Mouse (Mus musculus) induced T-regulatory cell, adult 2 months (primary cell): Measurements from ENCODE around the gene Pgghg.
A peak's percentile ranks its signal among the peaks of the same experiment; 100 is the strongest.

Experiments used
- DNase-seq: peaks from one replicate; pipeline ENCODE4 v3.0.0-alpha.2; 2012; ENCODE audit warnings: low read depth

The Pgghg gene

DNA sequence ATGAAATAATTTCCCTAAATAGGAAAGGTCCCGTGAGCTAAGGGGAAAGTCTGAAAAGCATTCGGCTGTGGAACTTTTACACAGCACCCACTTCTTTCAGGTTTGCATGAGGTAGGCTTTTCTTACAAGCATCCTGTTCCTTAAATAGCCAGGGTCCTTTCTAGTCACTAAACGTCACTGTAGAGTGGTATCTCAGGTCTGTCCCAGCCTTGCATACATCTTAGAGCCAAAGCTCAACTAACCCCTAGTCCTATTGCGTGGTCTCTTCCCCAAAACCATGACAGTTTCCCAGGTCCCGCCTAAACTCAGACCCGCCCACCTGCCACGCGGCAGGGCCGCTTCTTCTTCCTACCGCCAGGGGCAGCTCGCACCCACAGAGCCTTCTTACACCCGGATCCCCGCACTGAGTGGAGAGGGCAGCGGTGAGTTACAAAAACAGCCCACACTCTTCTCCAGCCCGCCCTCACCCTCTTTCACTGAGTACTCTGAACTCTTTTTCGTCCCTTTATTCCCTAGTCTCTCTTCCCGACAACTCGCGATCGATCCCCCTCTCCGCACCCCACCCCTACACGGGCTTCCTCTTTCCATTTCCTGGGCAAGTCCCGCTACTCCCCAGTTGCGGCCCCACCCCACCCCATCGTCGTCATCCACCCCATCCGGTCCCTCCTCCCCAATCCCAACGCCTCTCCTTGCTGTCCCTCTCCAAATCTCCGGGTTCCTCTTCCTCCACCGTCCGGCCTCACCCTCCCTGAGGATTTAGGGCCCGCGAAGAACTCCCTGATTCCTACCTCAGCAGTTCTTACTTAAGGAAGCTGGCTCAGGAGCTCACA lies at the start of gene Pgghg:
Gene Pgghg, plus strand, starts transcription at position 170 of the 830 bp plus-strand sequence.
- peak; percentile 93 for DNase-seq

DNA sequence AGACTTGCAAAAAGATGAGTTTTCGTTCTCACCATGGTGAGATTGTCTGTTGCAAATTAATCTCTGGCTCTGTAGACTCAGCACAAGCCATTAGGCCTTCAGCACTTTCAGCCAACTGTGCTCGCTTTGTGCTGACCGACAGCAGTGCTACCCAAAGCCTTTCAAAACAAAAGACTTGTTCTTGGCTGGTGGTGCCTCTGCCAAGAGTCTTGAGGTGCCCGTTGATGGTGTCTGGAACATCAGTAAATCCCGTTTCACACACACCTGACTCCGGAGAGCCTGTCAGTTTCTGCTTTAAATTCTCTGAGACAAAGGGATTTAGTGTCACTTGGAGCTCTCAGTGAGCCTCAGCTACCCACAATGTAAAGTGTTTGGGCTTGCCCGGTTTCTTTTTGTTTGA lies 47.2 kb upstream of the Pgghg start:
- DNase-seq = no peak

DNA sequence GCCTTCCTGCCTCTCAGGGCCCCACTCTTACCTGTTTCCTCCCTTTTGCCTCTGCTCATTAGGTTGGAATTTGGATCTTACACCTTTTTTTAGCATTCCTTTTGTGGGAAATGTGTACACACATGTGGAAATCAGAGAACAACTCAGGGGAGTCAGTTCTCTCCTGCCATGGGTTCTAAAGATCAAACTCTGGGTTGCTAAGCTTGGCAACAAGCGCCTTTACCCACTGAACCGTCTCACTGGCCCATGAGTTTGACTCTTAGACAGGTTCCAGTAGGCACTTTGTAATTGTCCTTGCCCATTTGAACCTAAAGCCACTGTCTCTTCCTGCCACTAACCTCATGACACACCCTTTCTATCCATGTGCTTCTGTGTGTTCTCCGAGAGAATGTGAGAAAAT lies 46.6 kb upstream of the Pgghg start:
- no peak for DNase-seq

DNA sequence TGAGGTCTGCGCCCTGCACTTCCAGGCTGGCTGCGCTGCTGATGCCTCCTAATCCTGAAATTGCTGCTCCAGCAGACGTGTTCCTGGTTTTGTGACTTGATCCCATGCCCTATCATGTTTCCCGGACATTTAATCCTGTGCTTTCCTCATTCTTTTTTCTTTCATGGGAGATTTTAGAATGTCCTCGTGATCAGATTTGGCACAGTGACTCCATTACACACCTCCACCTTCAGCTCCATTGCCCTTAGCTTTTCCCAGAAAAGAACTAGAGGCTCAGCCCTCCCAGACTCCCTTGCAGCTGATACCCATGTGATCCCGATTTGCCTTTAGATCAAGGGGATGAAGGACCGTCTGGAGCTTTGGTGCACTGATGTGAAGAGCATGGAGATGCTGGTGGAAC lies 43.3 kb upstream of the Pgghg start:
- DNase-seq = no peak

DNA sequence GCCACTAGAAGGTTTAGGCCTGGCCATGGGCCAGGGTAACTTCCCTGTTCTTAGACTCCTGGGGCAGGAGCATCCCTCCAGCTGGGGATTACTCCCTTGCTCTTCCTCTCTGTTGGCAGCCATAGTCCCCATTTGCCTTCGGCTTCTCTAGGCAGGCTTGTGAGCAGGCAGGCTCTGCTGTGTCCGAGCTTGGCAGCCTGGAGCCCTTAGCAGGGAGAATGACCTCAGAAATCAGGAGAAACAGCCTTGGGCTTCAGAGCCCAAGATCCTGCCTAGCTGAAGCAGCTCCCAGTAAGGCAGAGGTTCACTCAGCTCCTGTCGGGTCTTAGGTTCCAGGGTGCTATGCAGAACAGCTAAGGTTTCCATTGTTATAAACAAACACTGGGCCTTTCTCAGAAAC lies 42.1 kb upstream of the Pgghg start:
- no peak for DNase-seq

DNA sequence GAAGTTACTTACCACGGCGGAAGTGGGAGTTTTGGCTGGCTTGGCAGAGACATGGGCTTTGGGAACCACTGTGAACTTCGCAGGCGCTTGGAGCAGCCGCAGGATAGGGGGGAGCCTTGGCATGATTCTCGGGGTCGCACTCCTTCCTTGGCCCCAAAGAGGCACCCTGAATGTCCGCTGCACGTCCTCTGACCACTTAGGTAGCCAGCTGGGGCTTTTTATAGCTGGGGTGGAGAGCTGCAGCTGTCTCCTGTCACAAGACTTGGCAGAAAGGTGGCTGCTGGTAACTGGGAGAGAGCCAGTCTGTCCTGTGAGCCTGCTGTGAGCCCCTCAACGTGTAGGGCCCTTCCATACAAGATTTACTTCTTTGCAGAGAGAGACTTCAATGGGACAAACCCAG lies 41.0 kb upstream of the Pgghg start, which contains the start of gene Cox8b:
Gene Cox8b, minus strand, starts transcription at position 227 of the 400 bp plus-strand sequence.
- no peak for DNase-seq

DNA sequence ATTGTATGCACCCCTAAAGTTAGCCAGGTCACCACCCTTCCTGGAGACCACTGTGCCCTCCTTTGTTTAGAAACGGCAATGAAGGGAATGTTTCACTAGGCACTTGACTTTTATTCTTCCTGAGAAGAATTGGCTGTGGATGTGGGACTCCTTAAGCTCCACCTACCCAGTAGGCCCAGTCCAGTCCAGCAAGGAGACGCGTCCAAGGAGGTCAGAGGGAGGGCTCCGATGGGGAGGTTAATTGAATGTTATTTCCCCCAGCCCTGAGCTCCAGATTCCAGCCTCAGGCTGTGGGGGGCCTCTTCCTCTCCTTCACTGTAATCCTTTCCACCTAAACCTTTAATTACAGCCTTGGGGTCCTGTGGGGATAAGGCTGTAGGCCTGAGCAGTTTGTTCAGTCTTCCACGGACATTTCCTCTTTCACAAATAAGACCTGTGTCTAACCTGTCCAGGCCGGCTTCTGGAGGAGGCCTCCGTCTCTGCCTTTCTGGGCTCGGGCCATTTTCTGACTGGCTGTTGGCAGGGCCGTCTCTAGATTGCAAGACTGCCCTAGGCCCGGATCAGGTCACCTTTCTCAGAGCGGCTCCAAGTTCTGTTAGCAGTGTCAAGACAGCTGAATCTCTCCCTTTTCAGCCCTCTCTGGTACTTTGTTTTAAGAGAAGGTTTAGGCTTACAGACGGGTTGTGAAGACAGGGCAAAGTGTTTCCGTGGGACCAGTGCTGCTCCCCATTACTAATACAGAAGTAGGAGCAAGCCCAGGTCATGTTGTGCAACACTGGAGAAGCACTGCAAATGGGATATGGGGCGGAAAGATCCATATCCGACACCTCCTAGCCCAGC lies 38.9 kb upstream of the Pgghg start:
- no peak for DNase-seq

DNA sequence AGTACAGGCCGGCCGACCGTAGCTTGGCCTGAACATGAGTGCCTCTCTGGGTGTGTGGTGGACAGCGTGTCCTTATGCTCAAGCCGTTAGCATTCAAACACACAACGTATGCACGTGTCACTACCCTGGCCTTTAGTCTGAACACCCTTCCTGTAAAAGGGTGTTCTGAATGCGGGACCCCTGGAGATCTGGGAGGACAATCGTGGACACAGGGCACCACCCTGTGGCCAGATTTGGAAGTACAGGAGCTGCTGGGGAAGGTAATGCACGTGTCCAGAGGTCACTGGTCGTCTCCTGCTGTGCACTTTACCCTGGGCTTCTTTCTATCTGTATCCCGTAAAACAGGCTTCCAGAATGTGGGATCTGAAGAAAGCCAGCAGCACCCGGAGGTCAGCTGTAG lies 38.0 kb upstream of the Pgghg start:
- DNase-seq = peak; percentile 80

DNA sequence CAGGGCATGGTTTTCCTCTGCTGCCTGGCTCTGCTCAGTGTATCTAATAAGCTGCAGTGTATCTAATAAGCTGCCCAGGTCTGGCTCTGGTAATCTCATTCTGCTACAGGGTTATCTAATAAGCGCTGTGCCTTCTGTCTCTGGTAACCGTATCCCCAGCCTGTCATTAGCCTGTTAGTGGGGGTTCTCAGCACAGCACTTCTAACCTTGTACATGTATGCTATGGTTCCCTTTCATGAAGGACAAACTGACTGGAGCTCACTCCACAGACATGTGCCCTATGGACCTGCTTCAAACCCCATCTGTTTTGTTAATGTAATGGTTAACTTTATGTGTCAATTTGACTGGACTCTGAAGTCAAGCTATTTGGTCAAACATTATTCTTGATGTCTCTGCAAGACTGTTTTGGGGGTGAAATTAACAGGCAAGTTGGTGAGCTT lies 35.5 kb upstream of the Pgghg start:
- DNase-seq = no peak

DNA sequence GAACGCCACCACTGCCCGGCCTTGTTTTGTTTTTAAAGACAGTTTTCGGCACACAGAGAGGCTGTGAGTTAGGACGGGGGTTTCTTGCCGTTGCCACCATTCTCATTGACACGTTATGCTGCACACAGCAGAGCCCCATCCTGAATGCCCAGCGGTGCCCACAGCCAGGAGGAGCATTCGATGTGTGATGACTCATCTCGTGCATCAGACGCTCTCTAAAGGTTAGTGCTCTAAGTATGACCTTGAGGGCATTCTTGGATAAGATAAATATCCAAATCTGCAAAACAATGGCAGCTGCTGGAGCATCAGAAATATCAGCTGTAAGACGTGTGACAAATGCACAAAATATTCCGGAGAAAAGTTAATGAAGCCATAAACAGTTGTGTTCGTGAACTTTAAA lies 34.1 kb upstream of the Pgghg start:
- DNase-seq = no peak

DNA sequence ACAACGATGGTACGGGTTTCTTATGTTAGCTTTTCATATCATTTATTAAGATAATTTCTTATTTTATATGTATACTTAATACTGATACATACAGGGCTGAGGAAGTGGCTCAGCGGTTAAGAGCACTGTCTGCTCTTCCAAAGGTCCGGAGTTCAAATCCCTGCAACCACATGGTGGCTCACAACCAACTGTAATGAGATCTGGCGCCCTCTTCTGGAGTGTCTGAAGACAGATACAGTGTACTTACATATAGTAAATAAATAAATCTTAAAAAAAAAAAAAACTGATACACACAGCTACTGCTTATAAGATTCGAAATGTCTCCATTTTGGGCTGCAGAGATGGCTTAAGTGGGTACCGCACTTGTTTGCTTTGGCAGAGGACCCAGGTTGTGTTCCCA lies 33.5 kb upstream of the Pgghg start:
- DNase-seq = peak; percentile 41

DNA sequence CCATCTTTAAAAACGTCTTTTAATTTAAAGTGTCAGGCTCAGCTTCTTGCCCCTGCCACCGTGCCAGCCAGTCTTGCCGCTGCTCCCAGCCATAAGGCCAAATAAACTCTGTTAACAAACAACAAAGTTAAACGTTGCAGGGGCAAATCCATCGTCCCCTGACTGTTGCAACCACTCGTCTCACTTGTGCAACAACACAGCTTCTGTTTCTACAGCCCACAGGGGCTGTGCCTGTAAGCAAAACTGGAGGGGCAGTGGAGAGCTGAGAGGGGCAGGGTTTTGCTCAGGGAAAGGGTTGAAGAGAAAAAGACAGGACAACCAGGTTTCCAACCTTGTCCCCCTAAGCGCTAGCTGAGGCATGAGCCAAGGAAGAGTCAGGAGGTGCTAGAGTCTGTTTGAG lies 33.0 kb upstream of the Pgghg start:
- DNase-seq = no peak

DNA sequence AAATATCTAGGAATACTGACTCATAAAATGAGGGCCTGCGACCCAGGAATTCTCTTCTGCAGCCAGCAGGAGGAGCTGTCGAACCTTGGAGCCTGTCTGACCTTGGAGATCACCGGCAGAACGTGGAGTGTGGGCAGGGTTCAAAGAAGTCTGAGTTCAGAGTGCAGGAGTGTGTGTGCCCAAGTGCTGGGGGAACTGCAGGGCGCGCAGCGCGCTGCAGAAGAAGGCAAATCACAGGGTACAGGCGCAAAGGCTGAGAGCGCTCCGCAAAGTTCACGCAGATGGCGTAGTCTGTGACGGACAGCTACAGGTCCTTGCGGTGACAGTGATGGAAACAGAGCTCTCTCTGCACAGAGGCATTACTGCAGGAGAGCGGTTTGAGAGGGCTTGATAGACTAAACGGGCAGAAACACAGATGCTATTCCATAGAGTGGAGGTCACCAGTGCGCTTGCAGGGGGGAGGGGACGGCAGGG lies 32.5 kb upstream of the Pgghg start:
- DNase-seq = peak; percentile 87

DNA sequence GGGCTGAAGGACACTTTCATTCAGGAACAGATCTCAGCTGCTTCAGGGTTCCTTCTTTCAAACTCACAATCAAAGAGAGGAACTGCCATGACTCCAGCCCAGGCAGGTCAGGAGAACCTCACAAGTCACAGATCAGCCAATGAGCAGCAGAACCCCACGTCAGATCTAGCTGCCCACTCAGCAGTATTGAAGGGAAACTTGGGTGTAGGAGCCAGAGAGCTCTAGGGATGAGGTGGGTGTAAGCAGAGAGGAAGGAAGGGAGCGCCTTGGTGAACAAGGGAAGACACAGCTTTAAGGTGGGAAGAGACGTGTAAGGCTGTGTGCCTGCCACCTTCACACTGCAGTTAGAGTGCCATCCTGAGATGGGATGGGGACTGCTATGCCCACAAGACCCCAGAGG lies 28.9 kb upstream of the Pgghg start:
- no peak for DNase-seq

DNA sequence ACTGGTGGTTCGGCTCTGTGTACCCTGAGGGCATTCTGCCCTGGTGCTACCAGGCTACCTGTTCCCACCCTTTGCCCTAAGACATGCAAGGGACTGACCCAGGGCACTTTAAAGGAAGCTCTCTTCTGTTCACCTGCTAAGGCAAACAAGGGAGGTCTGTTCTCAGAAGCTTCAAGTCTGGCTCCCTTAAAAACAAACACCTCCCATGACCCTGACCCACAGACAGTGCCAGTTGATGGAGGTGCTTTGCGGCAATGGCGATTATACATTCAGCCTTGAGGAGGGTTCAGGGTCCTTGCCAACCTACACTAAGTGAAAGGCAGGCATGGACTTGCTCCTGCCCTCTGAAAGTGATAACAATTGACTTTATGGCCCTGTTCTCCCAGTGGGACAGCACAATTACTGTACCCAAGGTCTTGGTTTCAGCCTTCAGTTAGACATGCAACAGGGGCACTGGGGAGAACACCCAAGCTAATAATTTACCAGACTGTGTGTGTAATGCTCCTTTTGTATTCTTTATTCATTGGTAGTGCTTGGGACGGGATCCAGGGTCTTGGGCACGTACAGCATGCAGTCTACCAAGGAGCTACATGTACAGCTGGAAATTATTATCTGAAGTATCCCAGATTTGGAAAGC lies 28.2 kb upstream of the Pgghg start:
- no peak for DNase-seq

DNA sequence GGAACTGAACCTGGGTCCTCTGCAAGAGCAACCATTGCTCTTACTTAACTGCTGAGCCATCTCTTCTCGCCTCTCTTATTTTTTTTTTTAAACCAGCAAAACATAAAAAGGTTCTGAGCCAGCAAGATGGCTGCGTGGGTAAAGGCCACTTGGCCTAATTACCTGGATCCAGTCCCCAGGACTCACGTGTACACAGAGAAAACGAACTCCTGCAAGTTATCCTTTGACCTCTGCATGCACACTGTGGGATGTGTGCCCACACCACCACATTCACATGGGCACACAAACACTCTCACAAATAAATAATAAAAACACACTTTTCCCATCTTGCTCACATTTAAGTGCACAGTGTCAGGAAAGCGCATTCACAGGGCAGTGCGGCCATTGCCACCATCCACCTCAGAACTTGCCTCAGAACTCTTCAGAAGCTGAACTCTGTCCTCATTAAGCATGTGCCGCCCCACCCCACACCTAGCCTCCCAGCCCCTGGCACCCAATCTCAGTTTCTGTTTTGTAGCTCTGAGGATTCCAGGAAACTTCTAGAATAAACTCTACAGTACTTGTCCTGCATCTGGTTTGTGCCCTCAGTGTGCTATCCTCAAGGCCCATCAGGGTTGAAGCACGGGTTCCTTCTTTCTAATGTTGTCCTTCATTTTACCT lies 27.0 kb upstream of the Pgghg start:
- no peak for DNase-seq

DNA sequence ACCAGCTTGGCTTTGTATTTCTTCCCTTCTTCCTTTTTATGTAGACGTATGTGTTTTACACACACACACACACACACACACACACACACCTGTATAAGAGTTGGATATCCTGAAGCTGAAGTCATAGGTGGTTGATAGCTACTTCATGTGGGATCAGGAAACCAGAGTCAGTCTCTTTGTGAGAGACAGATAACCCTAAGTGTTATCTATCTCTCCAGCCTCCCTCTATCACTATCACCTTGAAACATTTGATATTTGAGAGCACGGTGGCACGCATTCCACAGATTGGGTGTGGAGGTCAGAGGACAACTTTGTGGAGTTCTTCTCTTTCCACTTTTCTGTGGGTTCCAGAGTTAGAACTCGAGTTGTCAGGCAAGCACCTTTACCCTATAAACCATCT lies 21.3 kb upstream of the Pgghg start:
- DNase-seq = no peak

DNA sequence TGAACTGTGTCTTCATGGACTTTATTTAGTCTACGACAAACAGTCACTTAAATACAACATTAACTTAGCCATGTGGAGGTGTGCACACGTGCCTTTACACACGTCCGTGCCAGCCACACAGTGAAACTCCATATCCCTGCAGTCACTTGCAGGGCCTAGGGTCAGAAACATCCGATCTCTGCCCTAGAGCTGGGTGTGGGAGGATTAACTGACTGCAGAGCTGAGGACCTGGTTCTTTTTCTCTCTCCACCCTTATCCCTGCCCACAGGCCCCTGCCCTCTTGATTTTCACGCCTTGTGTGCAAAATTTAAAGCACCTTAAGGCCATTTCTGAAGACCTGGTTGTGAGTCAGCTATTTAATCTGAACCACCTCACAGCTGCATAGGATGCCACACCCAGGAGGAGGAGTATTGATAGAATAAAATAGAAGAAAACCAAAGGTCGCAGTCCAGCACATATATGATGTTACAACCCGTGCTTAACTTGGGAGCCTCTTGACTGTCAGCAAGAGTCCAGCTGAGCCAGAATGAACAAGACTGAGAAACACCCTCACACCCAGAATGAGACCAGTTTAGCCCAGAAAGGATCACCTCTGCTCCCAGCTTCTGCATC lies 20.7 kb upstream of the Pgghg start, which contains the start of gene Nlrp6:
Gene Nlrp6, plus strand, starts transcription at position 485 of the 612 bp plus-strand sequence.
- DNase-seq = no peak

DNA sequence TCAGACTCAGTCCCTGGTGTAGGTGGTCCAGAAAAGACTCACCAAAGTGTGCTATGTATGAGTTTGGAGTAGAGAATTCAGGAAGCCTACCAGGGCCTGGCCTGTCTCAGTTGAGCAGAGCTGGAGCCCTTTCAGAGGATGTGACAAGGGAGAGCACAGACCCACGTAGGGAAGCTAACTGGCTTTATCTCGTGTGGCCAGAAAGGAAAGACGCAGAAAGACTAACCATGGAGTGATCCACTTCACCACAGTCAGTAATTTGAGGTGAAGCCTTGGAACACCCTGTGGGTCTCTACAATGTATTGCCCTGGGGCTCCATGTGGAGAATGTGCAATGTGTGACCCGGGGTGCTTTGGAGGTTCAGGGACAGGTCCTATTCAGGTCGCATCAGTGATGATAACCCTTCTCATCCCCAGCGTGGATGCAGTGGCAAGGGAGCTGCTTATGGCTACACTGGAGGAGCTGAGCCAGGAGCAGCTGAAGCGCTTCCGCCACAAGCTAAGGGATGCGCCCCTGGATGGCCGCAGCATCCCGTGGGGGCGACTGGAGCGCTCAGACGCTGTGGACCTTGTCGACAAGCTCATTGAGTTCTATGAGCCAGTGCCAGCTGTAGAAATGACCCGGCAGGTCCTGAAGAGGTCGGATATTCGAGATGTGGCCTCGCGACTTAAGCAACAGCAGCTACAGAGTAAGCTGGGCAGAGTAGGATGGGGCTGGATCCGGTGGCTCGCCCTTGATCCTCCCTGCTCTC lies 19.8 kb upstream of the Pgghg start:
- DNase-seq = no peak

DNA sequence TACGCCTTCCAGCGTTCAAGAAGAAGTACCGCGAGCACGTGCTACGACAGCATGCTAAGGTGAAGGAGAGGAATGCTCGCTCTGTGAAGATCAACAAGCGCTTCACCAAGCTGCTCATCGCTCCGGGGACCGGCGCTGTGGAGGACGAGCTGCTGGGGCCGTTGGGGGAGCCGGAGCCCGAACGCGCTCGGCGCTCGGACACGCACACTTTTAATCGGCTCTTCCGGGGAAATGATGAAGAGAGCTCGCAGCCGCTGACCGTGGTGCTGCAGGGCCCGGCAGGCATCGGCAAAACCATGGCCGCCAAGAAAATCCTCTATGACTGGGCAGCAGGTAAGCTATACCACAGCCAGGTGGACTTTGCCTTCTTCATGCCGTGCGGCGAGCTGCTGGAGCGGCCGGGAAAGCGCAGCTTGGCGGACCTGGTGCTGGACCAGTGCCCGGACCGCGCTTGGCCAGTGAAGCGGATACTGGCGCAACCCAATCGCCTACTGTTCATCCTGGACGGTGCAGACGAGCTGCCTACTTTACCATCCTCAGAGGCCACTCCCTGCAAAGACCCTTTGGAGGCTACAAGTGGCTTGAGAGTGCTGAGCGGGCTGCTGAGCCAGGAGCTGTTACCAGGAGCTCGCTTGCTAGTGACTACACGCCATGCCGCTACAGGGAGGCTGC lies 18.7 kb upstream of the Pgghg start:
- DNase-seq = peak; percentile 40
